Mouse (Mus musculus): ENCODE data around the gene Mcpt1. TPM values are rescaled to one million over a fixed set of nuclear protein-coding genes. Genes with fewer than 3 reads are reported as not detected.
"Not testable (repeated sequence)": the region's sequence is repeated elsewhere in the genome, so short reads cannot be mapped to it uniquely, and the experiment has no call there.

Gene Mcpt1
- polyA plus RNA-seq, 1 experiment from 2014 or later = not detected

DNA sequence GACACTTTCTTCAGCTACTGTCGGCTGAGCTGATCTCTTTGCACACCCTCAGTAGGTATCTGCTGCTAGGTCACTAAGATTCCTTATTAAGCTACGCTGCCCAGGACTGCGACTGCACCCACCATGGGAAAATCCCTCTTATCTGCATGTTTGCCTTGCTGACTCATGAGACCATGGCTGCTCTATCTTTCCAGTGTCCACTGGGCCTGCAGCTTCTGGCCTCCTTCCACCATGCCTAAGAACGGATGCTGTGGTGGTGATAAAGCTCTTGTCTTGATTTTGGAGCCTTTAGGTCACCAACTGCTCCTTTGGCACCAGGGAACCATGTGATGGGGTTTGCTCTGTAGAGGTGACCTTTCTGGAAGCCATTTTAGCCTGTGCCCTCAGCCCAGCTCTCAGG is 40.0 kb downstream of the Mcpt1 start:
- Histone ChIP-seq H3K4me2 (ENCODE audit: low read depth, low read length) (no peak overlapping the region), H3K9me3 (ENCODE audit: control insufficient read depth, low read length) (no peaks in the 10 kb centered on the region), H3K27me3 (ENCODE audit: control insufficient read depth, insufficient read depth, low read depth, low read length) (no peaks in the 10 kb centered on the region), H3K4me1 (replicated peaks; ENCODE audit: control insufficient read depth, insufficient read depth, low read length) (no peaks in the 10 kb centered on the region), H3K9ac (ENCODE audit: low read length) (no peak overlapping the region), H3K27ac (ENCODE audit: low read length) (no peak overlapping the region), H3K36me3 (ENCODE audit: control insufficient read depth, insufficient read depth, low read length) (no peaks in the 10 kb centered on the region), H3K4me3 (ENCODE audit: low read length) (no peak overlapping the region)
- no peak for ATAC-seq (ENCODE audit: low read depth)
- 68% methylated on average over 4 of the region's 4 CpGs for WGBS

DNA sequence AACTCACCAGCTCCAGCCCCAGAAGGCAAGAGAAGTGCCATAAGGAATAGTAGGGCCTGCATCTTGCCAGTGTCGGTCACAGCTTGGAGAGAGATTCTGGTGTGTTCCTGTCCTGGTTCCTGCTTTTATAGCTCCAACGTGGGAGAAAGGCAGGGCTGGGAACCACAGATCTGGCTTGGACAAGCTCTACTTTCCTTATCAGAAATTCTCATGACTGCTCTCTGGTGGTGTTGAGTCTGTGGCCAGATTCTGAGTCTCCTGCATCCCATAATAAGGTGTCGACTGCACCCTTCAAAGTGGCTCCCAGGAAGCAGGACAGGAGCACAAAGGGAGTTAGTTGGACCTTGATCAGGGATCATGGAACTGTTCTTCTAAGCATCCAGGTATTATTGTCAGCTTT is 44.4 kb downstream of the Mcpt1 start, which contains the start of gene Mcpt4:
Gene Mcpt4, minus strand, starts transcription at position 101 of the 400 bp plus-strand sequence.
- not testable (repeated sequence) for ATAC-seq (ENCODE audit: low read depth); H3K27me3 ChIP-seq (ENCODE audit: control insufficient read depth, insufficient read depth, low read depth, low read length); H3K9ac ChIP-seq (ENCODE audit: low read length); H3K4me3 ChIP-seq (ENCODE audit: low read length); H3K4me2 ChIP-seq (ENCODE audit: low read depth, low read length); H3K4me1 ChIP-seq (replicated peaks; ENCODE audit: control insufficient read depth, insufficient read depth, low read length); H3K27ac ChIP-seq (ENCODE audit: low read length); H3K9me3 ChIP-seq (ENCODE audit: control insufficient read depth, low read length); H3K36me3 ChIP-seq (ENCODE audit: control insufficient read depth, insufficient read depth, low read length)
- WGBS = 59% methylated on average over 3 of the region's 3 CpGs

Other genes starting within 250 kb of the Mcpt1 start
- gene Adcy4, start 233.9 kb upstream of the Mcpt1 start, polyA plus RNA-seq (2015; fragmentation: Nextera tagmentation; extraction: Ambion mirVana) = 20.0 and 20.8 TPM in 2 replicates
- 38.9 and 40.8 TPM in 2 replicates for gene Ripk3, start 229.1 kb upstream of the Mcpt1 start, polyA plus RNA-seq (2015; fragmentation: Nextera tagmentation; extraction: Ambion mirVana)
- gene Nfatc4, start 194.8 kb upstream of the Mcpt1 start, polyA plus RNA-seq (2015; fragmentation: Nextera tagmentation; extraction: Ambion mirVana) = 48.2 and 48.5 TPM in 2 replicates
- 16.9 and 18.8 TPM in 2 replicates for gene Nynrin, start 164.0 kb upstream of the Mcpt1 start, polyA plus RNA-seq (2015; fragmentation: Nextera tagmentation; extraction: Ambion mirVana)
- 1.1 and 1.2 TPM in 2 replicates for gene Cbln3, start 133.6 kb upstream of the Mcpt1 start, polyA plus RNA-seq (2015; fragmentation: Nextera tagmentation; extraction: Ambion mirVana)
- gene Khnyn, start 133.0 kb upstream of the Mcpt1 start, polyA plus RNA-seq (2015; fragmentation: Nextera tagmentation; extraction: Ambion mirVana) = 17.8 and 19.5 TPM in 2 replicates
- 55.0 and 55.9 TPM in 2 replicates for gene Sdr39u1, start 117.7 kb upstream of the Mcpt1 start, polyA plus RNA-seq (2015; fragmentation: Nextera tagmentation; extraction: Ambion mirVana)
- 6.5 and 8.9 TPM in 2 replicates for gene Cma1, start 73.3 kb upstream of the Mcpt1 start, polyA plus RNA-seq (2015; fragmentation: Nextera tagmentation; extraction: Ambion mirVana)
- not detected in 2 replicates for gene Cma2, start 67.0 kb upstream of the Mcpt1 start, polyA plus RNA-seq (2015; fragmentation: Nextera tagmentation; extraction: Ambion mirVana)
- not detected in 2 replicates for gene Mcpt9, start 12.5 kb downstream of the Mcpt1 start, polyA plus RNA-seq (2015; fragmentation: Nextera tagmentation; extraction: Ambion mirVana)
- gene Mcpt2, start 24.1 kb downstream of the Mcpt1 start, polyA plus RNA-seq (2015; fragmentation: Nextera tagmentation; extraction: Ambion mirVana) = 0.20 TPM in 1 of 2 replicates, not detected in the other
- 0.23 and 0.83 TPM in 2 replicates for gene Mcpt4, start 44.3 kb downstream of the Mcpt1 start, polyA plus RNA-seq (2015; fragmentation: Nextera tagmentation; extraction: Ambion mirVana)
- gene Mcpt8, start 67.3 kb downstream of the Mcpt1 start, polyA plus RNA-seq (2015; fragmentation: Nextera tagmentation; extraction: Ambion mirVana) = 0.79 and 1.0 TPM in 2 replicates
- gene Ctsg, start 84.6 kb downstream of the Mcpt1 start, polyA plus RNA-seq (2015; fragmentation: Nextera tagmentation; extraction: Ambion mirVana) = 0.35 TPM in 1 of 2 replicates, not detected in the other
- gene Gzme, start 102.7 kb downstream of the Mcpt1 start, polyA plus RNA-seq (2015; fragmentation: Nextera tagmentation; extraction: Ambion mirVana) = not detected in 2 replicates
- not detected in 2 replicates for gene Gzmd, start 114.6 kb downstream of the Mcpt1 start, polyA plus RNA-seq (2015; fragmentation: Nextera tagmentation; extraction: Ambion mirVana)
- gene Gzmg, start 141.6 kb downstream of the Mcpt1 start, polyA plus RNA-seq (2015; fragmentation: Nextera tagmentation; extraction: Ambion mirVana) = not detected in 2 replicates
- not detected in 2 replicates for gene Gzmn, start 156.6 kb downstream of the Mcpt1 start, polyA plus RNA-seq (2015; fragmentation: Nextera tagmentation; extraction: Ambion mirVana)
- not detected in 2 replicates for gene Gzmf, start 193.4 kb downstream of the Mcpt1 start, polyA plus RNA-seq (2015; fragmentation: Nextera tagmentation; extraction: Ambion mirVana)
- not detected in 2 replicates for gene Gzmc, start 216.7 kb downstream of the Mcpt1 start, polyA plus RNA-seq (2015; fragmentation: Nextera tagmentation; extraction: Ambion mirVana)
- 2.0 and 2.3 TPM in 2 replicates for gene Gzmb, start 244.3 kb downstream of the Mcpt1 start, polyA plus RNA-seq (2015; fragmentation: Nextera tagmentation; extraction: Ambion mirVana)